Mouse (Mus musculus): ENCODE results near the gene Bicd2. TPM values are rescaled to one million over a fixed set of nuclear protein-coding genes. Genes with fewer than 3 reads are reported as not detected.

Gene Bicd2
- polyA plus RNA-seq, 1 experiment from 2014 or later: 24.2 TPM

GRCm38 (mm10) chr13:49371428-49371899 lies 30.1 kb downstream of the Bicd2 start:
- Histone ChIP-seq H3K9ac (replicated peaks; ENCODE audit: low read depth, low read length) (no peak overlapping the region), H3K9me3 (ENCODE audit: control insufficient read depth, low read depth, low read length) (no peaks in the 10 kb centered on the region), H3K4me1 (ENCODE audit: control insufficient read depth, insufficient read depth, low read length) (0 out of 2 replicates have a peak, but pooled peaks cover 8% of the 10 kb centered on the region), H3K27ac (ENCODE audit: low read length) (peak overlapping the region; percentile 49; the same call in 1 of the 2 replicates), H3K4me3 (ENCODE audit: low read depth, low read length) (no peak overlapping the region), H3K4me2 (replicated peaks; ENCODE audit: low read depth, low read length) (no peak overlapping the region), H3K27me3 (ENCODE audit: control insufficient read depth, insufficient read depth, low read length) (no peaks in the 10 kb centered on the region), H3K36me3 (ENCODE audit: control insufficient read depth, insufficient read depth, low read length) (peaks cover 10% of the 10 kb centered on the region)
- peak; percentile 74; the same call in 1 of the 2 replicates for ATAC-seq (ENCODE audit: insufficient number of reproducible peaks, insufficient read depth, low FRiP score, low read depth)
- WGBS: 22% methylated on average over 3 of the region's 3 CpGs

DNA sequence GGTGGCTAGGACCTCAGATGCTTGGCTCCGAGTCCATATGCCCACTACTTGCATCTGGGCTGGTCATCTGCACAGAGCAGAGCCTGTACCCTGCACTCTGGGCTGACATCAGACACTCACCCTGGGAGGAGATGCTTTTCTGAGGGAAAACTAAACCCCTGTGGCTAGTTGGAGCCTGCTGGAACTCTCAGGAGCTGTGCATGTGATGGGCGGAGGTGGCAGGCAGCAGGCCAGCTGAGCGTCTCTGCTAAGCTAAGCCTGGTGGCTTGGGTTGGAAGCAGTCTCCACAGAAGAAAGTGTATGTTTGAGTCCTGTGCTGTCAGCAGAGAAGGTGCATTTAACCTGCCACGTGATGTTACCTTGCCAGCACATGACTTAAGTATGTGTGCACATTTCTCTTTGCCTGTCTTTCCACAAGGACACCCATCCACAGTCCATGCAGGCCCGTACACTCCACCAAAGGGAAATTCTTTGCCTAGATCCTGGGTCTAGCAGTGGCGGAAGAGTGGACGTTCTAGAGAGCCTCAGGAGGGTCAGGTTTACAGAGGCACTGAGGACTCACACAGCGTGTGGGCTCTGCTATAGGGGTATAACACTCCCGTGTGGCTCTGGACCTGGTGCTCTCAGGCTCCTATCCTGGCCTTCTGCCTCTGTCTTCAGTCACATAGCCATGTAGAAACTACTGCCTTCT lies 31.1 kb downstream of the Bicd2 start:
- no peaks in the 10 kb centered on the region for H3K27me3 ChIP-seq (ENCODE audit: control insufficient read depth, insufficient read depth, low read length)
- H3K36me3 ChIP-seq (ENCODE audit: control insufficient read depth, insufficient read depth, low read length): peaks cover 19% of the 10 kb centered on the region
- no peaks in the 10 kb centered on the region for H3K9me3 ChIP-seq (ENCODE audit: control insufficient read depth, low read depth, low read length)
- H3K4me3 ChIP-seq (ENCODE audit: low read depth, low read length): no peak overlapping the region
- H3K27ac ChIP-seq (ENCODE audit: low read length): no peak overlapping the region
- 84% methylated on average over 9 of the region's 9 CpGs for WGBS
- no peak overlapping the region for H3K4me2 ChIP-seq (replicated peaks; ENCODE audit: low read depth, low read length)
- no peak overlapping the region for H3K9ac ChIP-seq (replicated peaks; ENCODE audit: low read depth, low read length)
- H3K4me1 ChIP-seq (ENCODE audit: control insufficient read depth, insufficient read depth, low read length): 0 out of 2 replicates have a peak, but pooled peaks cover 8% of the 10 kb centered on the region
- no peak for ATAC-seq (ENCODE audit: insufficient number of reproducible peaks, insufficient read depth, low FRiP score, low read depth)

- H3K36me3 ChIP-seq (ENCODE audit: control insufficient read depth, insufficient read depth, low read length): peaks cover 36% of the 10 kb centered on the region
- no peaks in the 10 kb centered on the region for H3K27me3 ChIP-seq (ENCODE audit: control insufficient read depth, insufficient read depth, low read length)
- no peak for ATAC-seq (ENCODE audit: insufficient number of reproducible peaks, insufficient read depth, low FRiP score, low read depth)
- no peak overlapping the region for H3K9ac ChIP-seq (replicated peaks; ENCODE audit: low read depth, low read length)
- H3K9me3 ChIP-seq (ENCODE audit: control insufficient read depth, low read depth, low read length): no peaks in the 10 kb centered on the region
- H3K4me2 ChIP-seq (replicated peaks; ENCODE audit: low read depth, low read length): no peak overlapping the region
- H3K27ac ChIP-seq (ENCODE audit: low read length): no peak overlapping the region
- no peak overlapping the region for H3K4me3 ChIP-seq (ENCODE audit: low read depth, low read length)
- 0 out of 2 replicates have a peak, but pooled peaks cover 4% of the 10 kb centered on the region for H3K4me1 ChIP-seq (ENCODE audit: control insufficient read depth, insufficient read depth, low read length)
- 50% methylated on average over 6 of the region's 6 CpGs for WGBS
These were observed 32.9 kb downstream of the Bicd2 start for GRCm38 (mm10) chr13:49374304-49374703.

DNA sequence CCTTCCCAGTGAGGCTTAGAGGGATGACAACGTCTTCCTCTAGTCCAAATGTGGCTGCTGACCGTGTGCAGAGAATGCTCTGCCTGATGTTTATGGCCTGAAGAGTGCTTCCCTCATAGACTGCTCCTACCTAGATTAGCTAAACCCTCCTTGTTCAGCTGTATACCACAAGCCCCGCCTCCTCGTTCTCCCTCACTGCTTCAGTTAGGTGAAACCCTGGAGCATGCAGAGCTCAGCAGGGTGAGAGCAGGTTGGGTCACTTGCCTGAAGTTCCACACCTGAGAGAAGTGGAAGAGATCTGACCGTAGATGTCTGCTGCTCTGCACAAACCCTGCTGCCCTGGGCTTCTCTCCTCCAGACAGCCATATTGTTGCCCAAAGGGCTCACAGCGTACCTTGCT lies 33.3 kb downstream of the Bicd2 start:
- H3K9me3 ChIP-seq (ENCODE audit: control insufficient read depth, low read depth, low read length): no peaks in the 10 kb centered on the region
- H3K36me3 ChIP-seq (ENCODE audit: control insufficient read depth, insufficient read depth, low read length): peaks cover 40% of the 10 kb centered on the region
- no peak overlapping the region for H3K9ac ChIP-seq (replicated peaks; ENCODE audit: low read depth, low read length)
- 65% methylated on average over 6 of the region's 6 CpGs for WGBS
- no peak for ATAC-seq (ENCODE audit: insufficient number of reproducible peaks, insufficient read depth, low FRiP score, low read depth)
- no peak overlapping the region for H3K4me2 ChIP-seq (replicated peaks; ENCODE audit: low read depth, low read length)
- 0 out of 2 replicates have a peak, but pooled peaks cover 4% of the 10 kb centered on the region for H3K4me1 ChIP-seq (ENCODE audit: control insufficient read depth, insufficient read depth, low read length)
- H3K4me3 ChIP-seq (ENCODE audit: low read depth, low read length): no peak overlapping the region
- H3K27ac ChIP-seq (ENCODE audit: low read length): no peak overlapping the region
- H3K27me3 ChIP-seq (ENCODE audit: control insufficient read depth, insufficient read depth, low read length): no peaks in the 10 kb centered on the region

DNA sequence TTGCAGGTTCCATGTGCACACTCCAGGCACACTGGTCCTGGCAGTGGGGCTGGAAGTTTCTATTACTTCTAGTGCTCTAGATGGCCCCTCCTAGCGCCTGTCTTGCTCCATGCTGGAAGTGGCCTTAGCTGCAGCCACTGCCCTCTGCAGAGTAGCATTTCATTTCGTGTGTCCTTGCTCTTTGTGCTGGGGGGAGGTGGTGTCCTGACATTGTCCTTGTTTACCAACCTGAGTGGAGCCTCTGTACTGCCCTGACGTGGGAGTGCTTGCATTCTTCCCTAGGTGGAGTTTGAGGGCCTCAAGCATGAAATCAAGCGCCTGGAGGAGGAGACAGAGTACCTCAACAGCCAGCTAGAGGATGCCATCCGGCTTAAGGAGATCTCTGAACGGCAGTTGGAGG lies 36.2 kb downstream of the Bicd2 start:
- no peaks in the 10 kb centered on the region for H3K27me3 ChIP-seq (ENCODE audit: control insufficient read depth, insufficient read depth, low read length)
- WGBS: 84% methylated on average over 6 of the region's 6 CpGs

GRCm38 (mm10) chr13:49379301-49379700 lies 37.9 kb downstream of the Bicd2 start:
- ATAC-seq (ENCODE audit: insufficient number of reproducible peaks, insufficient read depth, low FRiP score, low read depth): no peak
- Histone ChIP-seq H3K27ac (ENCODE audit: low read length) (no peak overlapping the region), H3K27me3 (ENCODE audit: control insufficient read depth, insufficient read depth, low read length) (no peaks in the 10 kb centered on the region), H3K9ac (replicated peaks; ENCODE audit: low read depth, low read length) (no peak overlapping the region), H3K9me3 (ENCODE audit: control insufficient read depth, low read depth, low read length) (no peaks in the 10 kb centered on the region), H3K4me2 (replicated peaks; ENCODE audit: low read depth, low read length) (no peak overlapping the region), H3K4me1 (ENCODE audit: control insufficient read depth, insufficient read depth, low read length) (no peaks in the 10 kb centered on the region), H3K36me3 (ENCODE audit: control insufficient read depth, insufficient read depth, low read length) (peaks cover 70% of the 10 kb centered on the region), H3K4me3 (ENCODE audit: low read depth, low read length) (no peak overlapping the region)
- WGBS: 94% methylated on average over 20 of the region's 20 CpGs

More for the DNA sequence above, 36.2 kb downstream of the Bicd2 start:
- no peak overlapping the region for H3K4me2 ChIP-seq (replicated peaks; ENCODE audit: low read depth, low read length)
- no peak overlapping the region for H3K9ac ChIP-seq (replicated peaks; ENCODE audit: low read depth, low read length)
- ATAC-seq (ENCODE audit: insufficient number of reproducible peaks, insufficient read depth, low FRiP score, low read depth): no peak
- H3K4me1 ChIP-seq (ENCODE audit: control insufficient read depth, insufficient read depth, low read length): no peaks in the 10 kb centered on the region
- H3K36me3 ChIP-seq (ENCODE audit: control insufficient read depth, insufficient read depth, low read length): peaks cover 55% of the 10 kb centered on the region
- no peak overlapping the region for H3K4me3 ChIP-seq (ENCODE audit: low read depth, low read length)
- no peak overlapping the region for H3K27ac ChIP-seq (ENCODE audit: low read length)
- H3K9me3 ChIP-seq (ENCODE audit: control insufficient read depth, low read depth, low read length): no peaks in the 10 kb centered on the region

DNA sequence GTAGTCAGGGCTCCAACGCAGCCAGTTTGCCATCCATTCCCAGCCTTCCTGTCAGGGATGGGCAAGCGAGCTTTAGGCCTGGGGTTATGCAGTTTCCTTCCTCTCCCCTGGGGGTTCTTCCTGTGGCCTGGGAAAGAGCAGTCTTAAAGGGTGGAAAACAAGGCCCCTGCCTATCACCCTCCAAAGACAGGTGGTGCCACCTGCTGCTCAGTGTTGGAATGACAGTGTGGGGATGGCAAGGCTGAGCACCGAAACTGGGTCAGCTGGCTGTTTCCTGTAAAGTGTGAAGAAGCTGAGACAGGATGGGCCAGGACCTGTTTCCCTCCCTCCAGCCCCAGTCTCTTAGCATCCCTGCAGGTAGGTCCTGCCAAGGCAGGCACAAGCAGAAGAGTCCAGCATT lies 39.8 kb downstream of the Bicd2 start:
- Histone ChIP-seq H3K9ac (replicated peaks; ENCODE audit: low read depth, low read length) (no peak overlapping the region), H3K4me2 (replicated peaks; ENCODE audit: low read depth, low read length) (no peak overlapping the region), H3K36me3 (ENCODE audit: control insufficient read depth, insufficient read depth, low read length) (peaks cover 78% of the 10 kb centered on the region), H3K27me3 (ENCODE audit: control insufficient read depth, insufficient read depth, low read length) (no peaks in the 10 kb centered on the region), H3K4me1 (ENCODE audit: control insufficient read depth, insufficient read depth, low read length) (no peaks in the 10 kb centered on the region), H3K4me3 (ENCODE audit: low read depth, low read length) (no peak overlapping the region), H3K27ac (ENCODE audit: low read length) (no peak overlapping the region), H3K9me3 (ENCODE audit: control insufficient read depth, low read depth, low read length) (no peaks in the 10 kb centered on the region)
- peak; percentile 38; the same call in 1 of the 2 replicates for ATAC-seq (ENCODE audit: insufficient number of reproducible peaks, insufficient read depth, low FRiP score, low read depth)
- WGBS: 27% methylated on average over 3 of the region's 3 CpGs

GRCm38 (mm10) chr13:49382997-49383396 lies 41.6 kb downstream of the Bicd2 start:
- no peak overlapping the region for H3K27ac ChIP-seq (ENCODE audit: low read length)
- H3K9ac ChIP-seq (replicated peaks; ENCODE audit: low read depth, low read length): no peak overlapping the region
- H3K4me3 ChIP-seq (ENCODE audit: low read depth, low read length): no peak overlapping the region
- H3K4me1 ChIP-seq (ENCODE audit: control insufficient read depth, insufficient read depth, low read length): no peaks in the 10 kb centered on the region
- no peaks in the 10 kb centered on the region for H3K27me3 ChIP-seq (ENCODE audit: control insufficient read depth, insufficient read depth, low read length)
- peaks cover 75% of the 10 kb centered on the region for H3K36me3 ChIP-seq (ENCODE audit: control insufficient read depth, insufficient read depth, low read length)
- H3K9me3 ChIP-seq (ENCODE audit: control insufficient read depth, low read depth, low read length): no peaks in the 10 kb centered on the region
- no peak for ATAC-seq (ENCODE audit: insufficient number of reproducible peaks, insufficient read depth, low FRiP score, low read depth)
- no peak overlapping the region for H3K4me2 ChIP-seq (replicated peaks; ENCODE audit: low read depth, low read length)
- 93% methylated on average over 23 of the region's 23 CpGs for WGBS

Data from stomach, embryonic 14.5 days (tissue).